Mouse (Mus musculus) A20 (cell line): Measurements from ENCODE around the gene Cnot2.

Source experiments
- DNase-seq: peaks from one replicate; pipeline ENCODE4 v3.0.0-alpha.2; 2011; ENCODE audit warnings: low read depth, low spot score

Cnot2 gene

GRCm38 (mm10) chr10:116562731-116563480, 18.4 kb downstream of the Cnot2 start:
- peak; percentile 55 for DNase-seq

GRCm38 (mm10) chr10:116562210-116562609, 19.1 kb downstream of the Cnot2 start:
- DNase-seq = no peak

GRCm38 (mm10) chr10:116559171-116559570, 22.1 kb downstream of the Cnot2 start:
- no peak for DNase-seq

- DNase-seq = no peak
These were observed 24.1 kb downstream of the Cnot2 start for GRCm38 (mm10) chr10:116557166-116557565.

GRCm38 (mm10) chr10:116554434-116554833, 26.9 kb downstream of the Cnot2 start:
- DNase-seq = peak; percentile 55

GRCm38 (mm10) chr10:116547958-116548357, 33.4 kb downstream of the Cnot2 start:
- peak; percentile 55 for DNase-seq

- DNase-seq = no peak
These were observed 35.1 kb downstream of the Cnot2 start for GRCm38 (mm10) chr10:116546177-116546576.

GRCm38 (mm10) chr10:116543061-116543460, 38.2 kb downstream of the Cnot2 start:
- DNase-seq = no peak

GRCm38 (mm10) chr10:116540750-116541149, 40.6 kb downstream of the Cnot2 start:
- DNase-seq = no peak

- DNase-seq = no peak
These were observed 43.8 kb downstream of the Cnot2 start for GRCm38 (mm10) chr10:116537495-116537894.

- DNase-seq = no peak
These were observed 47.0 kb downstream of the Cnot2 start for GRCm38 (mm10) chr10:116534278-116534677.

GRCm38 (mm10) chr10:116532561-116532960, 48.8 kb downstream of the Cnot2 start:
- DNase-seq = no peak

- peak; percentile 41 for DNase-seq
These were observed 50.2 kb downstream of the Cnot2 start for GRCm38 (mm10) chr10:116531063-116531462.

- DNase-seq = no peak
These were observed 61.7 kb downstream of the Cnot2 start for GRCm38 (mm10) chr10:116519588-116519987.

- no peak for DNase-seq
These were observed 65.7 kb downstream of the Cnot2 start for GRCm38 (mm10) chr10:116515590-116515989.

GRCm38 (mm10) chr10:116515158-116515557, 66.2 kb downstream of the Cnot2 start:
- DNase-seq = no peak

GRCm38 (mm10) chr10:116513254-116513635, 68.1 kb downstream of the Cnot2 start:
- DNase-seq = no peak

- DNase-seq = no peak
These were observed 68.6 kb downstream of the Cnot2 start for GRCm38 (mm10) chr10:116512521-116513253.

- DNase-seq = peak; percentile 65
These were observed 75.9 kb downstream of the Cnot2 start for GRCm38 (mm10) chr10:116505303-116506014.

GRCm38 (mm10) chr10:116492768-116493167, 88.5 kb downstream of the Cnot2 start:
- no peak for DNase-seq

GRCm38 (mm10) chr10:116486895-116487747, 94.2 kb downstream of the Cnot2 start:
- peak; percentile 60 for DNase-seq
